Mouse (Mus musculus) effector memory CD4-positive, alpha-beta T cell, adult 5 months (primary cell): ENCODE results near the gene Hist1h4i. TPM values are rescaled to one million over a fixed set of nuclear protein-coding genes. Genes with fewer than 3 reads are reported as not detected.

Source experiments
- polyA plus RNA-seq: library from polyadenylated mRNA; unstranded; fragments of 100-300 nt; shearing (Covaris generic); gene quantifications from one replicate; pipeline ENCODE4 v1.2.1, GENCODE M21; 2017

Hist1h4i gene
- polyA plus RNA-seq: 12.0 TPM

GRCm38 (mm10) chr13:22041142-22041536 lies at the start of gene Hist1h4i:
Gene Hist1h4i (minus strand): TSS chr13:22041362.

GRCm38 (mm10) chr13:22084140-22084539 lies 43.0 kb upstream of the Hist1h4i start, which contains the start of gene Vmn1r188:
Gene Vmn1r188 (plus strand): TSS chr13:22084440.

GRCm38 (mm10) chr13:22042568-22043502 lies 1.7 kb upstream of the Hist1h4i start, which contains the start of the genes Hist1h2ag and Hist1h2bj:
Gene Hist1h2ag (minus strand): TSS chr13:22042944.
Gene Hist1h2bj (plus strand): TSS chr13:22043214.

GRCm38 (mm10) chr13:22035267-22036148 lies 5.7 kb downstream of the Hist1h4i start, which contains the start of the genes Hist1h2ah and Hist1h2bk:
Gene Hist1h2ah (minus strand): TSS chr13:22035568.
Gene Hist1h2bk (plus strand): TSS chr13:22035870.

GRCm38 (mm10) chr13:22009642-22010041 lies 31.5 kb downstream of the Hist1h4i start, which contains the start of gene Prss16:
Gene Prss16 (minus strand): TSS chr13:22009742.

Other genes with a start within 250 kb of the Hist1h4i start
- gene Hist1h2bq, start 231.2 kb downstream of the Hist1h4i start, polyA plus RNA-seq: 4.2 TPM
- gene Hist1h2ao, start 230.9 kb downstream of the Hist1h4i start, polyA plus RNA-seq: 3.7 TPM
- 31.4 TPM for gene Hist1h4m, start 229.6 kb downstream of the Hist1h4i start, polyA plus RNA-seq
- 21.6 TPM for gene Hist1h4n, start 209.2 kb downstream of the Hist1h4i start, polyA plus RNA-seq
- gene Hist1h2ap, start 207.9 kb downstream of the Hist1h4i start, polyA plus RNA-seq: 37.5 TPM
- 3.9 TPM for gene Hist1h2br, start 207.6 kb downstream of the Hist1h4i start, polyA plus RNA-seq
- 0.39 TPM for gene Zfp184, start 96.3 kb downstream of the Hist1h4i start, polyA plus RNA-seq
- not detected for gene Pom121l2, start 60.2 kb downstream of the Hist1h4i start, polyA plus RNA-seq
- 1.3 TPM for gene Prss16, start 31.6 kb downstream of the Hist1h4i start, polyA plus RNA-seq
- 6.2 TPM for gene Hist1h2ah, start 5.8 kb downstream of the Hist1h4i start, polyA plus RNA-seq
- not detected for gene Hist1h2bk, start 5.5 kb downstream of the Hist1h4i start, polyA plus RNA-seq
- gene Hist1h2ag, start 1.6 kb upstream of the Hist1h4i start, polyA plus RNA-seq: 2.9 TPM
- gene Hist1h2bj, start 1.9 kb upstream of the Hist1h4i start, polyA plus RNA-seq: not detected
- gene Vmn1r188, start 43.1 kb upstream of the Hist1h4i start, polyA plus RNA-seq: not detected
- not detected for gene Vmn1r189, start 64.5 kb upstream of the Hist1h4i start, polyA plus RNA-seq
- gene Vmn1r191, start 142.6 kb upstream of the Hist1h4i start, polyA plus RNA-seq: 0.10 TPM
- not detected for gene Vmn1r192, start 149.8 kb upstream of the Hist1h4i start, polyA plus RNA-seq
- not detected for gene Vmn1r193, start 181.8 kb upstream of the Hist1h4i start, polyA plus RNA-seq
- gene Vmn1r194, start 202.9 kb upstream of the Hist1h4i start, polyA plus RNA-seq: not detected
- gene Vmn1r195, start 229.2 kb upstream of the Hist1h4i start, polyA plus RNA-seq: not detected
- not detected for gene Vmn1r196, start 248.6 kb upstream of the Hist1h4i start, polyA plus RNA-seq